Mouse (Mus musculus): ENCODE results near the gene Ak5. TPM values are rescaled to one million over a fixed set of nuclear protein-coding genes. Genes with fewer than 3 reads are reported as not detected.

The Ak5 gene
- polyA plus RNA-seq, 1 experiment: 0.18 TPM

DNA sequence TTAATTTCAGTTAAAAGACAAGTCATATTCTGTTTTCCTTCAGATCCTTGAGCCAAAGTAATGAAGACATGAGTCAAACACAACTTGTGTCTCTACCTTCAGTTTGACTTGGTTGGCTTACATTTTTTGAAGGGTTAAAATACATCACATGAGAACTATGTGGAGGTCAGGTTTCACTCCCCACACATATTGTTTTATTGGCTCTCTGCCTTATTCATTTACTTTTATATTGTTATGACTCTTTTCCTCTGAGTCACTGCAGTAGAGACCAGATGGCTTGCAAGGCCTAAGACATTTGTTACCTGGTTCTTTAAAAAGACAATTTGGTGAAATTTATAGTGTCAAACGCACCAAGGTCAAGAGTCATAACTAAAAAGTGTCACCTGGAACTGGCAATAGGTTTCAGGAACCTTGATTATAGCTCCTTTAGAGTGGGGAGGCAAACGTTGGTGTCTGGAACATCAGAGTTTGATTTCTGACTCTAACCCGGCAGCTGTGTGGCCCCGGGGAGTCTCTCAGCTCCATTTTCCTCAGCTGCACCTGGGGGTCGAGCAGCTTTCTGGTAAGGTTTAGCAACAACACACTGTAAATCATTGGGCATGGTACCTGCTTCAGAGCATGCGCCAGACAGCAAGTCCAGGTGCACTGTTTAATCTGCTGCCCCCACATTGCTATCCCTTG is 145.4 kb downstream of the Ak5 start:
- H3K36me3 ChIP-seq (ENCODE audit: control insufficient read depth, insufficient read depth): no peaks in the 10 kb centered on the region
- H3ac ChIP-seq (ENCODE audit: control insufficient read depth, insufficient read length, low read depth): no peak overlapping the region
- no peak for TF ChIP-seq MYOD1 (IDR thresholded peaks at IDR 0.05; ENCODE audit: control insufficient read depth, insufficient read length, low read depth)
- no peak for TF ChIP-seq FOSL1 (IDR thresholded peaks at IDR 0.05; ENCODE audit: insufficient read depth, low read length, poor library complexity, severe bottlenecking)
- peak; percentile 43 for TF ChIP-seq USF1 (IDR thresholded peaks at IDR 0.05; ENCODE audit: low read depth)
- no peak for TF ChIP-seq MYOG (IDR thresholded peaks at IDR 0.05; ENCODE audit: control insufficient read depth, extremely low read depth, insufficient read length)
- H3K79me3 ChIP-seq (ENCODE audit: low read depth): no peaks in the 10 kb centered on the region
- H3K27me3 ChIP-seq (ENCODE audit: control insufficient read depth, insufficient read depth, insufficient read length): no peaks in the 10 kb centered on the region
- H3K79me2 ChIP-seq (ENCODE audit: control insufficient read depth, insufficient read depth): no peaks in the 10 kb centered on the region
- H3K4me3 ChIP-seq (ENCODE audit: insufficient read depth, poor library complexity, severe bottlenecking): no peak overlapping the region

DNA sequence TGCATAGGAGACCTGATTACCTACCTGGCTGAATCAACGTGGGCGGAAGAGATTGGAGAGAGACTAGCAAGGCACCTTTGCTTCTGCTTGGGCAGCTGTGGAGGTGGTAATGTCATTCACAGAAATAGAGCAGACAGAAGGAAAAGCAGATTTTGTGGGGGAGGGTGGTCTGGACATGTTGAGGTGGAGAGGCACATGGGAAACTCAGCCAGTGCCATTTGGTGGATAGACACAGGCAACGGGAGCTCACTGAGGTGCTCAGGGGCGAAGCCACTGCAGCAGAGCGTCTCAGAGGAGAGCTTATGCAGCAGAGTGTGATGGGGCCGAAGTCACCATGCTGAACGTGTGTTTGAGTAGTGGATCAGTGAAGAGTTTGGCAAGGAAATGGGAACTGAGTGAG is 147.1 kb downstream of the Ak5 start:
- H3K36me3 ChIP-seq (ENCODE audit: control insufficient read depth, insufficient read depth): no peaks in the 10 kb centered on the region
- TF ChIP-seq MYOD1 (IDR thresholded peaks at IDR 0.05; ENCODE audit: control insufficient read depth, insufficient read length, low read depth): no peak
- no peaks in the 10 kb centered on the region for H3K79me3 ChIP-seq (ENCODE audit: low read depth)
- no peak overlapping the region for H3ac ChIP-seq (ENCODE audit: control insufficient read depth, insufficient read length, low read depth)
- no peaks in the 10 kb centered on the region for H3K27me3 ChIP-seq (ENCODE audit: control insufficient read depth, insufficient read depth, insufficient read length)
- H3K4me3 ChIP-seq (ENCODE audit: insufficient read depth, poor library complexity, severe bottlenecking): no peak overlapping the region
- H3K79me2 ChIP-seq (ENCODE audit: control insufficient read depth, insufficient read depth): no peaks in the 10 kb centered on the region

GRCm38 (mm10) chr3:152520074-152520473 is 148.1 kb downstream of the Ak5 start:
- H3K36me3 ChIP-seq (ENCODE audit: control insufficient read depth, insufficient read depth): no peaks in the 10 kb centered on the region
- TF ChIP-seq FOSL1 (IDR thresholded peaks at IDR 0.05; ENCODE audit: insufficient read depth, low read length, poor library complexity, severe bottlenecking) (no peak), MYOG (IDR thresholded peaks at IDR 0.05; ENCODE audit: control insufficient read depth, extremely low read depth, insufficient read length) (no peak)
- H3K79me2 ChIP-seq (ENCODE audit: control insufficient read depth, insufficient read depth): no peaks in the 10 kb centered on the region
- H3K4me3 ChIP-seq (ENCODE audit: insufficient read depth, poor library complexity, severe bottlenecking): no peak overlapping the region
- no peaks in the 10 kb centered on the region for H3K79me3 ChIP-seq (ENCODE audit: low read depth)
- no peaks in the 10 kb centered on the region for H3K27me3 ChIP-seq (ENCODE audit: control insufficient read depth, insufficient read depth, insufficient read length)
- no peak overlapping the region for H3ac ChIP-seq (ENCODE audit: control insufficient read depth, insufficient read length, low read depth)

DNA sequence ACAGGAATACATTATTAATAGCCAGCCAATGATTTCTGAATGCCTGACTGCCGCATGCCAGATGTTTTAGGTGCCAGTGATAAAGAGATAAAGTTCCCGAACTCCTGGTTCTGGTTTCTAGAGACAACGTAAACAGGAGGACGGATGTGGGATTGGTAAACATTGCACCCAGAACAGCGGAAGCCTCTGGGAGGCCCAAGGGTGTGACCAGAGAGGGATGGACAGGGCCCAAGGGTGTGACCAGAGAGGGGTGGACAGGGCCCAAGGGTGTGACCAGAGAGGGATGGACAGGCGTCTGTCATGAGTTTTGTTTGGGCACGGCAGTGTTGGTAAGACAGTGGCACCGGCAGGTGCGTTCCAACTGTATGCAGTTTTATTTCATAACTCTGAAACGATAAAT is 148.6 kb downstream of the Ak5 start:
- H3ac ChIP-seq (ENCODE audit: control insufficient read depth, insufficient read length, low read depth): no peak overlapping the region
- no peaks in the 10 kb centered on the region for H3K79me2 ChIP-seq (ENCODE audit: control insufficient read depth, insufficient read depth)
- TF ChIP-seq MAX (IDR thresholded peaks at IDR 0.05) (no peak), USF1 (IDR thresholded peaks at IDR 0.05; ENCODE audit: low read depth) (no peak), MYOD1 (IDR thresholded peaks at IDR 0.05; ENCODE audit: control insufficient read depth, insufficient read length, low read depth) (no peak), CTCF (IDR thresholded peaks at IDR 0.05; ENCODE audit: control insufficient read depth, insufficient read depth, insufficient read length) (no peak), MYOG (IDR thresholded peaks at IDR 0.05; ENCODE audit: control insufficient read depth, extremely low read depth, insufficient read length) (no peak), FOSL1 (IDR thresholded peaks at IDR 0.05; ENCODE audit: insufficient read depth, low read length, poor library complexity, severe bottlenecking) (no peak), CEBPB (IDR thresholded peaks at IDR 0.05; ENCODE audit: low read depth) (no peak)
- no peaks in the 10 kb centered on the region for H3K27me3 ChIP-seq (ENCODE audit: control insufficient read depth, insufficient read depth, insufficient read length)
- no peak overlapping the region for H3K4me3 ChIP-seq (ENCODE audit: insufficient read depth, poor library complexity, severe bottlenecking)
- H3K36me3 ChIP-seq (ENCODE audit: control insufficient read depth, insufficient read depth): no peaks in the 10 kb centered on the region
- no peaks in the 10 kb centered on the region for H3K79me3 ChIP-seq (ENCODE audit: low read depth)

GRCm38 (mm10) chr3:152516569-152516968 is 151.6 kb downstream of the Ak5 start:
- Histone ChIP-seq H3K27me3 (ENCODE audit: control insufficient read depth, insufficient read depth, insufficient read length) (no peaks in the 10 kb centered on the region), H3K79me3 (ENCODE audit: low read depth) (no peaks in the 10 kb centered on the region), H3ac (ENCODE audit: control insufficient read depth, insufficient read length, low read depth) (no peak overlapping the region), H3K79me2 (ENCODE audit: control insufficient read depth, insufficient read depth) (no peaks in the 10 kb centered on the region), H3K4me3 (ENCODE audit: insufficient read depth, poor library complexity, severe bottlenecking) (no peak overlapping the region), H3K36me3 (ENCODE audit: control insufficient read depth, insufficient read depth) (no peaks in the 10 kb centered on the region)
- TF ChIP-seq CEBPB (IDR thresholded peaks at IDR 0.05; ENCODE audit: low read depth) (no peak), MAX (IDR thresholded peaks at IDR 0.05) (no peak), USF1 (IDR thresholded peaks at IDR 0.05; ENCODE audit: low read depth) (no peak), MYOG (IDR thresholded peaks at IDR 0.05; ENCODE audit: control insufficient read depth, extremely low read depth, insufficient read length) (no peak), MYOD1 (IDR thresholded peaks at IDR 0.05; ENCODE audit: control insufficient read depth, insufficient read length, low read depth) (no peak), FOSL1 (IDR thresholded peaks at IDR 0.05; ENCODE audit: insufficient read depth, low read length, poor library complexity, severe bottlenecking) (no peak), CTCF (IDR thresholded peaks at IDR 0.05; ENCODE audit: control insufficient read depth, insufficient read depth, insufficient read length) (no peak)

DNA sequence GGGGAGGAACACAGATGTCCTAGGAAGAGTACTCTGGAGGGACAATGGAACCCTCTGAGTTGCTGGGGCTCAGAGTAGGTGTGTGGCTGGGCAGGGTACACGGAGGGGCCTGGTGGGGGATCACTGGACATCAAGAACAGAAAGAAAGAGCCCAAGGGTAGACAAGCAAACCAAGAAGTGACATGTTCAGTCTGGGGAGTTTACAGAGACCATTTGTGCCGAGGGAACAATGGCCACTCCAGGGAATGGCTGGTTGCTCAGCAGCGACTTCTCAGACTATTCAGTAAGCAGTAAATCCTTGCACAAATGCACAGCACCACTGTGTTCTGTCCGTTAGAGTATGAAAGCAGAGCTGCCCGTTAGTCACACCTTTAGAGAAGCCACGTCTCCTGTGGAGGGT is 152.2 kb downstream of the Ak5 start:
- H3K27me3 ChIP-seq (ENCODE audit: control insufficient read depth, insufficient read depth, insufficient read length): no peaks in the 10 kb centered on the region

More for the DNA sequence above, 152.2 kb downstream of the Ak5 start:
- TF ChIP-seq CEBPB (IDR thresholded peaks at IDR 0.05; ENCODE audit: low read depth): no peak
- no peak for TF ChIP-seq MYOG (IDR thresholded peaks at IDR 0.05; ENCODE audit: control insufficient read depth, extremely low read depth, insufficient read length)
- TF ChIP-seq MAX (IDR thresholded peaks at IDR 0.05): no peak
- no peak for TF ChIP-seq FOSL1 (IDR thresholded peaks at IDR 0.05; ENCODE audit: insufficient read depth, low read length, poor library complexity, severe bottlenecking)
- no peak for TF ChIP-seq MYOD1 (IDR thresholded peaks at IDR 0.05; ENCODE audit: control insufficient read depth, insufficient read length, low read depth)
- TF ChIP-seq USF1 (IDR thresholded peaks at IDR 0.05; ENCODE audit: low read depth): no peak
- no peak for TF ChIP-seq CTCF (IDR thresholded peaks at IDR 0.05; ENCODE audit: control insufficient read depth, insufficient read depth, insufficient read length)
- no peak overlapping the region for H3ac ChIP-seq (ENCODE audit: control insufficient read depth, insufficient read length, low read depth)
- no peaks in the 10 kb centered on the region for H3K79me3 ChIP-seq (ENCODE audit: low read depth)
- no peak overlapping the region for H3K4me3 ChIP-seq (ENCODE audit: insufficient read depth, poor library complexity, severe bottlenecking)
- no peaks in the 10 kb centered on the region for H3K79me2 ChIP-seq (ENCODE audit: control insufficient read depth, insufficient read depth)
- no peaks in the 10 kb centered on the region for H3K36me3 ChIP-seq (ENCODE audit: control insufficient read depth, insufficient read depth)
